Mouse (Mus musculus) liver, adult 10 weeks (tissue): Measurements from ENCODE around the gene Gbp5. TPM values are rescaled to one million over a fixed set of nuclear protein-coding genes. Genes with fewer than 3 reads are reported as not detected.

Source experiments
- polyA plus RNA-seq: library from polyadenylated mRNA; stranded (reverse); fragments of 350-450 nt; fragmentation: Illumina TruSeq; extraction: RNeasy Lipid Tissue Mini Kit (QIAGEN cat#74804); gene quantifications from one replicate; pipeline ENCODE4 v1.2.3, GENCODE M21; 2014; ENCODE audit warnings: low read depth, low replicate concordance

Gbp5 gene
- 2.3 TPM for polyA plus RNA-seq

DNA sequence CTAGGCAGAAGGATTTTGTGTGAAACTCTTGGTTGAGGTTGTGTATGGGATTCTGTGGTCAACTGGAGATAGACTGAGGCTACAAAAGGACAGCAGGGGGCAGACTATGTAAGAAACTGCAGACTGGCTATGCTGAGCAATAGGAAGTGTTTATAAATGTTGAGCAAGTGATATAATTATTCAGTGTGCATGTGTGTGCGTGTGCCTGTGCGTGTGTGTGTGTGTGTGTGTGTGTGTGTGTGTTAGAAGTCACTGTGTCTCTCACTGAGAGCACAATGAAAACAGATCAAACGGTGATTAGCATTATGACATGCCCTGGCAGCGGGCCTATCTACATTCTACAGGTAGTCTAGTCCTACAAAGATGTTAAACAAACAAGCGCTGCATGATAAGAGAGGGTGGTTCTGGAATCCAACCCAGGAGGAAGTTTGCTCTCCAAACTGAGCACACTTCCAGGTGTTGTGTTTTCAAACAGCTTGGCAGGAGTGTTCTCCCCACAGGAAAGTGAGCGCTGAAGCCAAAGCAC lies at the start of gene Gbp5:
Gene Gbp5 (plus strand): TSS at position 443 of the 526 bp plus-strand sequence.

DNA sequence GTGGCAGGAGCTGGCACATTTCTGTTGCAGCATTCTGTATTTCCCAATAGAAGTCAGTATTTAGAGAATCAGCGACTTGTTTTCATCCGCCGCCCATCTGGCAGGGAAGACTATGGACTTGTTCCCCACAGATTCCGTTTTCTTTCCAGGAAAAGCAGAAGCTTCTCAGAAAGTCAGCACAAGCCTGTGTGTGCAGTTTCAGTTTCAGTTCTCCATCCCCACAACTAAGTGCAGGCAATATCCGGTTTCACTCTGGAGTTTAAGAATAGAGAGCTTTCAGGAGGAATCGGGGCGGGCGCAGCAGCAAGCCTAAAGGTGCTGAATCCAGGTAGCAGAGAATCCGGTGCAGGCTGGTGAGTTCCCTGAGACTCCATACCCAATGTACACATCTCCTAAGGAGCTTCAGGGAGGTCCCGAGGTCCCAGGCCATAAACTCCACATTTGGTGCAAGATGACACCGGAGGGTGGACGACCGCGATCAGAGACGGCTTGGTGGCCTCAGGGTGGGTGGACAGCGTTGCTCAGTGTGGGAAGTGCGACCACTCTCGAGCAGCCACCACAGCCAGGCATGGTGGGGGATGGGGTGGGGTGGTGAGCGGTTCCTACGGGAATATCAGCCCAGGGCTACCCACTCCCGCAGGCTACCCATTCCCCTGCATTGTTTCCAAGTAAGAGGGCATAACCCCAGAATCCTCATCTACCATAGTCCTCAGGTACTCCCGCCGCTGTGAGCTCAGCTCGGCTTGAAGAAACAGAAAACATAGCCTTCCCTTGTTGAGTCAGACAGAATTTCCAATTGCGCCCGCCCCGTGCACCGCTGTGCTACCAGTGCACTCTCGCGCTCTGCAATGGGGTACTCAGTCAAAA lies 36.5 kb downstream of the Gbp5 start, which contains the start of gene Gbp7:
Gene Gbp7 (plus strand): TSS at position 256 of the 867 bp plus-strand sequence.

DNA sequence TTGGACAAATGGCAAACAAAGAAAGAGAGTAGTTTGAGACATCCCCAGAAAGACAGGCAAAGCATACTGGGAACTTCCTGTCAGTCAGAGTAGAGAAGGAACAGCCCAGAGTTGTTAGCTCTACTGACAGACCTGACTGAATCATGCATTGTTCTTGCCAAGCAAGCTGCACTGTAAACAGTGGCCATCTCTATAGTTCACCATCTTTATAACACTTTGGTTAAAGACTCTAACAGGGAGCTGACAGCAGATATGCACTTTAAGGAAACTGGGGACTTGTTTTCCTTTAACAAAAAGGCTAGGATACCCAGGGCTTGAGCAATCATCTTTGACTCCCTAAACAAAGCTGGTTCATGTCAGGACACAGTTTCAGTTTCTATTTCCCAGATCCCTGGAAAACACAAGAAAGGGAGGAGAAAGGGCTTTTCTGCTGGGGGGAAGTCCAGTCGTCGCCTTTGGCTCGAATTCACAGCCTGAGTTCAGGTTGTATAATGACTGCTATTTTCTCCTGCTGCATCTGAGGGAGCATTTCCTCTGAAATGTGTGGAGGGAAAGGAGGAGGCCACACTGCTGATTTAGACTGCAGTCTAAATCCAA lies 66.0 kb downstream of the Gbp5 start, which contains the start of gene Gbp3:
Gene Gbp3 (plus strand): TSS at position 395 of the 597 bp plus-strand sequence.

Other genes with a start within 250 kb of the Gbp5 start
- gene Pdlim5, start 98.3 kb upstream of the Gbp5 start, polyA plus RNA-seq: 46.0 TPM
- 18.1 TPM for gene Gbp7, start 36.4 kb downstream of the Gbp5 start, polyA plus RNA-seq
- 14.5 TPM for gene Gbp3, start 66.0 kb downstream of the Gbp5 start, polyA plus RNA-seq
- 3.6 TPM for gene Gbp2b, start 100.9 kb downstream of the Gbp5 start, polyA plus RNA-seq
- gene Gbp2, start 126.6 kb downstream of the Gbp5 start, polyA plus RNA-seq: 9.5 TPM
- gene Kyat3, start 207.1 kb downstream of the Gbp5 start, polyA plus RNA-seq: 627 TPM